Mouse (Mus musculus) lung, postnatal 10 days (tissue): ENCODE measurements at regions not wholly inside any gene's neighbourhood (a gene's known extent, or its start where the extent isn't known, plus 50 kb on each side); places are given as distances from the start of the nearest gene placed in this dataset.
"Not testable (repeated sequence)": the region's sequence is repeated elsewhere in the genome, so short reads cannot be mapped to it uniquely, and the experiment has no call there.

Source experiments
- DNase-seq: peaks from one replicate; pipeline ENCODE4 v3.0.0; 2021

DNA sequence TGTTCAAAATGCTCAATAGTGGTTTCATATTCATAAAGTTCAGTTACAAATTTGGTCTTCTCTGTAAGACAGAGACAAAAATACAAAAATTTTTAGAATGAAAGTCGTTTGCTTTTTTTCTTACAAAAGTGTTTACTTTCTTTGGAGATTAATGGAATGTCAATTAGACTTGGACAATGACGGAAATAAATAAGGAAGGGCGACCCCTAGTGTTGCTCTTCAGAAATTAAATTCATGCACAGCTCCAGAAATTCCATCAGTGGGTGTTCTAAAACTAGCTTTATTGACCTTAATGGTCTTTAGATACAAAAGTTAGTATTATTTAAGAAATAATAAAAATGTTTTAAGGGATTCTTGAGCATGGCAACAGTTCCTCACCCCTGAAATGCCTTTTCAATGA lies 141.8 kb upstream of the Lama2 start:
- DNase-seq, result peak; percentile 45

DNA sequence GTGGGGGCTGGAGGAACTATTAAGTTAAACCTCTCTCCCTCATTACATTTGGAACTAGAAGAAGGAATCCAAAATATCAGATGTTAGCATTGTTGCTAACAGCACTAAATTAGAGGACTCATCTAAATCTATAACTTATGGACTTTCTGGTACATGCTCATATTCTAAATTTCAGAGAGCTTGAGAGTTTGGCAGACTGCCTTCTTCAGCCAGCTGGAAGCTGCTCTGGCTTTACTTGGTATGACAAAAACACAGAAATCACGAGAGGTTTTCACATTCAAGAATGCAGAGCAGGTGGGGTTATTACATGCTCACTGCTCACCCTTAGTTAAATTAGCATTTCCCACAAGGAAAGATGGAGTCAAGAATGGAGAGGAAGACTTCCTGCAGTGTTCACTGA lies 182.8 kb upstream of the Lama2 start:
- no peak for DNase-seq

- no peak for DNase-seq
Measured at GRCm38 (mm10) chr10:27809539-27809938, 190.0 kb upstream of the Lama2 start.

DNA sequence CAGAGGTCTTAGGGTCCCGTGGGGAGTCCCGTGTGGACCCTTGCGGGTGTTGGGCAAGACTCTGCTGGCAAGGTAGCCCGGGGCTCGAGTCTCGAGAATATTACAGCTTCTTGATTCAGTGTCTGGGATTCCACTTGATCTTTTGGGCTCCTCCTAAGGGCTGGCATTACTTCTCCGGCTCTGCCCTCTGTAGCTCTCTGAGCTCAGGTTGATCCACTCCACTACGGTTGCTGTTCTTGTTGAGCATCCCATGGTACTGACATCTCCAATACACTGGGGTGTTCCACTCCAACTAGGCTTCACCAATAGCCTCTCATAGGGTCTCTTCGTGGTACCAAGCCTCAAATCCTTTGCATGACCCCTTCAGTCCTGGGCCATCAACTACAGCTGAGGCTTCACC lies 206.1 kb upstream of the Lama2 start:
- not testable (repeated sequence) for DNase-seq

DNA sequence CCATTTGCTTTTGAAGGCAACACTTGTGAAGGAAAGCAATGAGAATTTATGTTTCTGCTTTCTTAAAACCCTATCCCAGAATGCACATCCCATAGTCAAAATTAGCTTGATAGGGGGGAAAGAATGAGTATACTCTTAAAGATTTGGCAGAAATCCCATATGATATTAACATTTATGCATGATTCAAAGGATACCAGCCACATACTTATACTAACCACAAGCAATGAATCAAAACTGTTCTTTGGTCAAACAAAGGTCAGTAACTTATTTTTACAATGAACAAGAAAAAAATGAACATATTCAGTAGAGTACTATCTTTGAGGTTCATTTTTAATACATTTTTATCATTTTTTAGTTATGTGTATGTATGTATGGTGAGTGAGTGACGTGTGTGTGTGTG lies 208.8 kb upstream of the Lama2 start:
- no peak for DNase-seq

DNA sequence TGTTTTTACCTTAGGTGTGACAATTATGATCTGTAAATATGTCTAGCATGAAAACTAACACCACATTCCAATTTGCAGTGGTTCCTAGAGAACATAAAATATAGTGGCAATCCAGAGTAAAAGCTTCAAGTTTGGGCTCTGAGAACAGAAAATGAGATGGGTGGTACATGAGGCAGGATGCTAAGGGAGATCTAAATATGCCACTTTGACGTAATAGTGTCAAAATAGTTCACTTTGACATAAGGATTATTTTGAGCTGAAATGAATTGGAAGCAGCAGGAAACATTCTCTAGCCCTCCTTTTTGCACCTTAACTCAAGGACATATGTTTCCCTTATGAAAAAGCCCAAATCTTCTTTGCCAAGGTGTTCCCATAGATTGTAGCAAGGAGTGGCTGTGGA lies 219.1 kb upstream of the Lama2 start:
- DNase-seq, result no peak

DNA sequence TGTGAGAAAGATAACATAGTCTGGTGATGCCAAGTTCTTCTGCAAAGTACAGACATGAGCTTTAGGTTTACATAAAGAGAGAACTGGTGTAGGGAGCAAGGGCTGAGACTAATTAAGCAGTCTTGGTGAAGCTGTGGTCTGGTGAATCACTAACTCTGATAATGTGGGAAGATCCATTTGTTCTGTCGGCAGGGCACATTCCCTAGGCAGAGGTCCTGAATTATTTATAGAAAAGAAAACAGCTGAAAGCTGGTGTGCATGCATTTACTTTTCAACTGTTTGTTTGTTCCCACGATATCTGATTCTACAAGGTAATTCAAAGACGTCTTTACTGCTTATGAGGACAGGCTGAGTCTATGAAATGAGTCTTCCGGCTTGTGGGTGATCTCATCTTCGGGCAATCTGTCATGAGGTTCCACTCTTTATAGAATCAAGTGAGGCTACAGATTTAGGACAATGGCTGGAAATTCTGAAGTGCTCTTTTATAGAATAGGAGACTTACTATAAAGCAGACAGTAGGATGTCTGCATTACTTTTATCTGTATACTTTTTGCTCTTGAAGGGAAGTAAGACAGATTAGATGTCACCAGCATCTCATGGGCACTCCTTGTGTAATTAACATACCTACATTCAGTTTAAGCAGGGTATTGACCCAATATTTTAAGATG lies 221.6 kb upstream of the Lama2 start:
- DNase-seq, result no peak

- DNase-seq, result no peak
Measured at GRCm38 (mm10) chr10:27843010-27843409, 223.5 kb upstream of the Lama2 start.

- no peak for DNase-seq
Measured at GRCm38 (mm10) chr10:27863625-27864024, 211.0 kb upstream of the Ptprk start.

- no peak for DNase-seq
Measured at GRCm38 (mm10) chr10:27880867-27881266, 193.8 kb upstream of the Ptprk start.

DNA sequence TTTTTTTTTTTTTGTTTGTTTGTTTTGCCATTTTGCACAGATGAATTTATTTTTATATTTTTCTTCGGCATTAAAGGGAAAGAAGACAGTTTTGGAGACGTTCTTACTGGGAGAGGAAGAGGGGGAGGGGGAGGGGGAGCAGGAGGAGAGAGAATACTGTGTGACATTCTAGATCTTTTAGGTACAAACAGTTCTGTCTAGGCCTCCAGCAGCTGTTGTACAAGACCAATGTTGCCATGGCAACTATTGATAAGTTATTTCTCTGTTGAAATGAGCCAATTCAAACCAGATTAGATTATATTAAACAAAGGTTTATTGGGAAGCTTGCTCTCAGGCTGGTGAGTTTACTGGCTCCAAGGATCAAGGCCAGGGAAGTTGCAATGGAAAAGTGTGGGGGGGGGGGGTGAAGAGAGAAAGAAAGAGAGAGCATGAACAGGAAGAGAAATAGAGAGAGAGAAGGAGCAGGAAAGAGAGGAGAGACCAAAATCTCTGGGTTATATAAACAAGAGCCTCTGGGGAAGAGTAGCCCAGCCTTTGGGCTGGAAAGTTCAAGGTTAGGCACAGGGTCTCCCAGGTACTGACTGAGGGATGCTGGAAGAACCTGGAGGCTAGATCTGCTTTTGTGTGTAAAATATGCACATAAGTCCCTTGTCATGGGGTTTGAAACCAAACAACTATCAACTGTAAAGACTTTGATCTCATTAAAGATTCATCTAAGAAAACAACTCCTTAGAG lies 182.7 kb upstream of the Ptprk start:
- DNase-seq, result no peak

DNA sequence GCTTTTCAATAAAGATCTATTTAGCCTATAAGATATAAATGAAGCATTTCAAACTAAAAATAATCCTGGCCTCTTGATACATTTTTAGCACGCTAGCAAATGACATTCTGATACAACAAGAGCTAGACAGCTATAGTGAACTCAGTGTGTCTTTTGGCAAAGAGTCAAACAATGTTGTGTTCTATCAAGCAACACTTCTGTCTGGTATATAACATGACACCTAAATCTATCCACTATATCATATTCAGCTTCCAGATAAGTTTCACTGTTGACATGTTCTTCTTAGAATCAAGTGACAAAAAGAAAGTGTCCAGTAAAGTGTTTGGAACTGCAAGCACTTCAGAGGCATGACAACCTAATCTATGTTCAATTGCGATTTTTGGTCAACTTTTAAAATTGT lies 158.2 kb upstream of the Ptprk start:
- no peak for DNase-seq

- no peak for DNase-seq
Measured at GRCm38 (mm10) chr10:27927266-27927665, 147.4 kb upstream of the Ptprk start.

GRCm38 (mm10) chr10:27942136-27942535 lies 132.5 kb upstream of the Ptprk start:
- no peak for DNase-seq

DNA sequence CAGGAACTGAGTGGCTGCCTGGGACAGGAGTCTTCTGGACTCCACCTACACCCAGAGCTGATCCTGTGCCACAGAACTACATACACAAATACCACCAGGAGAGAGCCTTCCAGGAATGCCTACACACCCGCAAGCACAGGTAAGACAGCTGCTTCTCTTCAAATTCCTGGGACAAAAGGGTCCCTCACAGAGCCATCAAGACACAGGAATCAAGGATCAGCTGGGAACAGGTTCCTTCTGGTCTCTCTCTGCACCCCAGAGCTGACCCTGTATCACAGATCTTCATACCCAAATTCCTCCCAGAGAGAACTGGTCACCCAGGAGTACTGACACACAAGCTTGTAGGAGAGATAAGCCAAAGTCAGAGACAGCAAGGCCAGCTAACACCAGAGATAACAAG lies 125.5 kb upstream of the Ptprk start:
- no peak for DNase-seq

GRCm38 (mm10) chr10:27968202-27968601 lies 106.4 kb upstream of the Ptprk start:
- no peak for DNase-seq

DNA sequence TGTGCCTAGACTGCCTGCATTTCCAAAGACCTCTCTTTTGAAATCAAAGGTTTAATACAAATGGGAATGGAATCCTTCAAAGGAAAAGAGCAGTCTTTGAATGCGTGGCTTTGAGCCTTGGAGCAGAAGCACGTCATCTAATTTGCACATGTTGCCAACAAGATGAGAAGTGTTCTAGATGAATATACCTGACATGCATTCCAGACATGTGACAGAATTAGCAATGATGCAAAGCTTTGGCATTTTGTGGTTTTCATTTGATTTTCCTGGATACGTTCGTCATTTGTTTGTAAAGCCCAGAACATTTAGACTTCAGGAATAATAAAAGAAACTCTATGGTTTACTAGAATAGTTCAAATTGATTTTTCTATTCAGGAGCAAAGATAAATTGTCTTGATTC lies 90.6 kb upstream of the Ptprk start:
- no peak for DNase-seq

- no peak for DNase-seq
Measured at GRCm38 (mm10) chr10:27985068-27985467, 89.6 kb upstream of the Ptprk start.

DNA sequence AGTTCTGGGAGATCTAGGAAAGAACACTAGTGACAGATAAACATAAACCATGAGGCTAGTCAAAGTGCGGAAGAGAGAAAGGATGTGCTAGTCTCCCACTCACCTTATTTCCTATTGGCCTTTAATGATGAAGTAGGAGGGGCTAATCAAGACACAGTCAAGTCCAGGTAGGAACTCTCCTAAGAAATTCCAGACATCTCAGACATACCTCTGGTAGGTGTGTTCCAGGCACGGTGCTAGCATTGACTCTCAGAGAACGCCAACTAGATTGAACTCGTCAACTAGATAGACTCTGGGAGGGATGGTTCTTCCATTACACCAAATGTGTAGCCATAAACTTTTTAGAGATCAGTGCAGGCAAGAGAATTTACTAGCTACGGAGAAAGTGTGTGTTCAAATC lies 87.6 kb upstream of the Ptprk start:
- DNase-seq, result no peak

- DNase-seq, result no peak
Measured at GRCm38 (mm10) chr10:27988066-27988465, 86.6 kb upstream of the Ptprk start.

DNA sequence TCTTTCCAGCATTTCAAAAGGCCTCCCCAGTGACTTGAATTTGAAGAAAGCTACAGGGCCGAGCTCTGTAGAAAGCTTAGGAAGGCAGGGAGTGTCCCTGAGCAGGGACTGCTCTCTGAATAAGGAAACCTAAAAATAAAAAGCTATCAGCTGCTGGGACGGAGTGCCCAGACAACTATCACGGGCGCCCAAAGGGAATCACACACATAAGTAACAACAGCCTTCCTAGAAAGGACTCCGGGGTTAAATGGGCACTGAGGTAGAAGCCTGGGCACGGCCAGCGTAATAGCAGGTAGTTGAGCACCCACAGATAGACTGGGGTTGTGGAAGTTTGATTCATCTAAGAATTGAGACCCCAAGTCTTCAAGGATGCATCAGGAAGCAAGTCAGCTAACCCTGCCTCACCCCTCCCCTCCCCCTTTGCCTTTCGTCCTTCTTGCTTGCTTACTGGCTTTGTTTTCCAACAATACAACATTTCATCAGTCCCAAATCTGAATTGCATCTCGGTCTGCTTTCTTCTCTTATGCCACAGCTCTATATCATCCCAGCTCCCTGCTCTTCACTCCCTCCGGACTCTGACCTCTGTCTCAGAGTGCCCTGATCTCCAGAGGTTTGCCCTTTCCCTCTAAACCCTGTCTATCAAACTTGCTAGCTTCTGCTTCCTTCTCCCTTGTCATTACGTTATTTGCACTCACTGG lies 84.1 kb upstream of the Ptprk start:
- no peak for DNase-seq

- DNase-seq, result no peak
Measured at GRCm38 (mm10) chr10:27991057-27991365, 83.6 kb upstream of the Ptprk start.

DNA sequence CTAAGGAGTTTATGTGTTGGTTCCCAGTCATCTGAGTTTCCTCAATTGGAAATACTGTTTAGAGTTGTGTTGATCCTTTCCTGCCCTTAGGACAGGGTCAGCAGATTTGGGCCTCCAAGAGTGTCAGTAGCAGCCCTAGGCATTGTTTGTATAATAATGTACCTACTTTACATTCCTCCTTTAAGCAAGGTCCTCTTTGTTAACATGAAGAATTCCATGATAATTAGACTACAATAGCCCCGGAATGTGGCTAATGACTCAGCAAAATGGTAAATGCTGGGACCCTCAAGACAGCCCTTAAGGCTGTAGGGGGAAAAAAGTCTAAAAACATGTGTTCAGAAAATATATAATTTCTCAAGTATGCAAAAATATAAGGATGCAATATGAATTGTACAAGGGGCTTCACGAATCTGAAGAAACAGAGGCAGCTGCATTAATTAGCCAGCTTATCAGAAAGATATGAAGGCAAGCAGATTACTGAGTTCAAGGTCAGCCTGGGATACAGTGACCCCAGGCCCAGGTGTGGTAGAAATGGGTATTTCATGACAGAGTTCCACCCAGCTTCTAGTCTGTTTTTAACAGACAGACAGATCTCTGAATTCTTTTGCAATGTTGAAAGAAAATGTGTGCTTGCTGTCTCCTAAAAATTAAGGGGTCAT lies 80.1 kb upstream of the Ptprk start:
- DNase-seq, result no peak

DNA sequence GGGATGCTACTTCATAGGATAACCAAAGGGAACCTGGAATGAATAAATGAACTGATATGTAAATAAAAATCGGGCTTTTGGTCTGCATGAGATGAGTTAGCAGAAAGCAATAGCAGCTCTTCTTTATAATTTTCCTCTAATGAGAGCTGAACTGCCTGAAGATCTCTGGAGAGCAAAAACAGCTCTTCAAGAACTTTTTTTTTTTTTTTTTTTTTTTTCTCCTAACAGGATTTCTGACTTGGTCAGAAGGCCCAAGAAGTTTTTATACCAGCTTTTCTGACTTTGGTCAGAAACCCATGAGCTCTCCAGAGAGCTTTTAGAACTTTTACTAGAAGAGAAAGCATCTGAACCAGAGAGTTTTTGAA lies 79.6 kb upstream of the Ptprk start:
- DNase-seq, result no peak
